Mouse (Mus musculus): Measurements from ENCODE around the gene Kndc1.

The Kndc1 gene

DNA sequence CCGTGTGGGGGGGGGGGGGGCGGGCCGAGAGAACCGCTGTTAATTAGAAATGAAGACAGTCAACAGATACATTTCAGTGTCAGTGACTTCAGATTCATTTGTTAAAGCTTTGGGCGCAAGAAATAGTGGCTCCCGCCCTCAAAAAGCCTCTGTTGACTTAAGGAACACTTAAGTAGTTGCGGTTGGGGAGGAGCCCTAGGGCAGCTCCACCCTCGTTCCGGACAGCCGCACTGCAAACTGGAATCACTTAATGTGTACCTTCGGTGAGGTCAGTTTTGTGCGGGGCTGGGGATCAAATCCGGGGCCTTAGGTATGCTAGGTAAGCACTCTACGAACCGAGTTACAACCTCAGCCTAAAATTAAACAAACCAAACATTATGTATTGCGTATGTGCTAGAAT lies 56.6 kb downstream of the Kndc1 start:
- DNase-seq (ENCODE audit: low read depth), result peak; percentile 85

DNA sequence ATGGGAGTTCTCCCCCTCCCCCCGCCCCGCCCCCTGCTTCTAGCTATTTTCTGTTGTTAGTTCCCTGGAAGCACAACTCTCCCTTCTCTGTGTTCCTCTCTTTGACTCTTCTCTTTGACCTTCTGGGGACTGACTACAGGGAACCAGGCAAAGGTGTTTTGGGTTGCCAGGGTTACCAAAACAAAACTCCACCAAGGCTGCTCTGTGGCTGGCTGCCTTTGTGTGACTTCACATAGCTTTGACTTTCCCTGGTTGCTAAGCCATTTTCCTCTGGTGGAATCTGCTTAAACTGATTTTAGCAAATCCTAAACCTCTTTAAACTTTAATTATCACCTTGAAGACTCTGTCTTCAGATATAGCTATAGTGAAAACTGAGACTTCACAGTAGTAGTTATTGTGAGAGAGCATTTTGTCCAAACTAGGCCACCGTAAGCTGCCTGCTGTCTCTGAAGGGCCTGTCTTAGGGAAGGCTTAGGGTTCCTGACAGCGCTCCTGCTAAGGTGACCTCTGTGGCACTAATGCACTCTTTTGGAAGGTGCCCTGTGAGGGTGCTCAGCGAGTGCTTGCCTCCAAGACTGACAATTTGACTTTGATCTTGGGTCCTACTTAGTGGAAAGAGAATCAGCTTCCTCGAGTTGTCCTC lies 57.6 kb downstream of the Kndc1 start:
- no peak for DNase-seq (ENCODE audit: low read depth)

- DNase-seq (ENCODE audit: low read depth), result no peak
Observed at GRCm38 (mm10) chr7:139955505-139955904, 61.0 kb downstream of the Kndc1 start.

- no peak for DNase-seq (ENCODE audit: low read depth)
Observed at GRCm38 (mm10) chr7:139956658-139957057, 62.2 kb downstream of the Kndc1 start.

GRCm38 (mm10) chr7:139957437-139957836 lies 62.9 kb downstream of the Kndc1 start:
- peak; percentile 59 for DNase-seq (ENCODE audit: low read depth)

GRCm38 (mm10) chr7:139957958-139958357 lies 63.5 kb downstream of the Kndc1 start:
- DNase-seq (ENCODE audit: low read depth), result no peak

- DNase-seq (ENCODE audit: low read depth), result no peak
Observed at GRCm38 (mm10) chr7:139961141-139961540, 66.6 kb downstream of the Kndc1 start.

- DNase-seq (ENCODE audit: low read depth), result no peak
Observed at GRCm38 (mm10) chr7:139963814-139964213, 69.3 kb downstream of the Kndc1 start.

GRCm38 (mm10) chr7:139967175-139967574 lies 72.7 kb downstream of the Kndc1 start:
- DNase-seq (ENCODE audit: low read depth), result no peak

GRCm38 (mm10) chr7:139968428-139968827 lies 73.9 kb downstream of the Kndc1 start:
- no peak for DNase-seq (ENCODE audit: low read depth)

DNA sequence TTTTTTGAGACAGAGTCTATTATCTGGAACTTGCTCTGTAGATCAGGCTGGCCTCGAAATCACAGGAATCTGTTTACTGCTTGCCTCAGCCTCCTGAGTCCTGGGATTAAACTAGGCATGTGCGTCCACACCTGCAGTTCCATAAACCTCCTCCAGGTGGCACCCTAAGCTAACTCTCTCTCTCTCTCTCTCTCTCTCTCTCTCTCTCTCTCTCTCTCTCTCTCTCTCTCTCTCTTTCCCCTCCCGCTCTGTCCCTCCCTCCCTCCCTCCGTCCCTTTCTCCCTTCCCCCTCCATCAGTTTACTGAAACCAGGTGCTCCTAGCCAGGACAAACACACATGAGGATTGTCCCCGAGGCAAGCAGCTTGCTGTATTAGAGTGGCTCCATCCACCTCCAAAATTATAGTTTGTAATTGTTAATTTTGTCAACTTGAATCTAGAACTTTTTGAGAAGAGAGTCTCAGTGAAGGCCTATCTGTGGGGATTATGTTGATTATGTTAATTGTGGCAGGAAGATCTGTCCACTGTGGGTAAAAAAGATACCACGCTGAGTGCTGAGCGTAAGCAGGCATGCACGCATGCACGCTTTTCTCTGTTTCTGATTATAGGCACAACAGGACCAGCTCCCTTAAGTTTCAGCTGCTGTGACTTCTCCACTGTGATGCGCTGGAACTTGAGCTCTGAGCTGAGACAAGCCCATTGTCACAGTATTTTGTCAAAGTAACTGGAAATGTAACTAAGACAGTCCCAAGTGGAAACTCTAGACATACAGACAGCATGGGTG lies 75.0 kb downstream of the Kndc1 start:
- DNase-seq (ENCODE audit: low read depth), result peak; percentile 91

DNA sequence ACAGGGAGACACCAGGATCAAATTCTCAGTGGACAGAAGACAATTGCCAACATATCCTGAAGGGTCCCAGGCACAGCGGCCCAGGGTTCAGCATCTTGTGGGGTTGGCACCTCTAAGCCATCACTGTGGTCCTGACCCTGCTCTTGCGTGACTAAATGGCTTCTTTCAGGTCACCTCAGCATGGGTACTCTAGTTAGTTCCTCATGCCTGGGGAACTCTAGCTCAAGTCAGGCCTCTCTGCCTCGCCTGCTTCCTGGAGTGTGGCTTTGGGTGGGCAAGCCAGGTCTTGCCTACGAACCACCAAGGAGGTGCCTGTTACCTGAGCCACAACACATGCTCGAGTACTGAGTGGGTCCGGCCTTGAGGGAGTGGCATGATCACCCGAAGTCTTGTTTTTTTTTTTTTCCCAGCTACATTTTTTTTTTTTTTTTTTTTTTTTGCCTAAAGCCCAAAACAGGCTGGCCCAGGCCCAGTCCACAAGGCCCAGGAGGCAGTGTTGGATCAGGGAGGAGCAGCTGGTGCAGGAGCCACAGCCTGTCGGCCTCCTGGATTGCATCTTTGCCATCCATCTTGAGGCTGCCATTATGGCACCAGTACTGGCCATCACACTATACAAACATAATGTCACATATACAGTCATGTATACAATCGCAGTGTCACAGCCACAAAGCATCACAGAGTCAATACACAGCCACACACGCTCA lies 75.9 kb downstream of the Kndc1 start:
- DNase-seq (ENCODE audit: low read depth), result peak; percentile 65

GRCm38 (mm10) chr7:139970979-139971378 lies 76.5 kb downstream of the Kndc1 start:
- DNase-seq (ENCODE audit: low read depth), result no peak

- peak; percentile 98 for DNase-seq (ENCODE audit: low read depth)
Observed at GRCm38 (mm10) chr7:139971436-139971835, 76.9 kb downstream of the Kndc1 start.

- peak; percentile 96 for DNase-seq (ENCODE audit: low read depth)
Observed at GRCm38 (mm10) chr7:139972923-139973331, 78.4 kb downstream of the Kndc1 start.

GRCm38 (mm10) chr7:139974307-139974706 lies 79.8 kb downstream of the Kndc1 start:
- peak; percentile 98 for DNase-seq (ENCODE audit: low read depth)

GRCm38 (mm10) chr7:139975471-139975870 lies 81.0 kb downstream of the Kndc1 start:
- DNase-seq (ENCODE audit: low read depth), result peak; percentile 34

GRCm38 (mm10) chr7:139978278-139978892 lies 83.9 kb downstream of the Kndc1 start, which contains the start of gene 6430531B16Rik:
Gene 6430531B16Rik (minus strand): TSS chr7:139978755.
- no peak for DNase-seq (ENCODE audit: low read depth)

- DNase-seq (ENCODE audit: low read depth), result no peak
Observed at GRCm38 (mm10) chr7:139979011-139979719, 84.7 kb downstream of the Kndc1 start.

DNA sequence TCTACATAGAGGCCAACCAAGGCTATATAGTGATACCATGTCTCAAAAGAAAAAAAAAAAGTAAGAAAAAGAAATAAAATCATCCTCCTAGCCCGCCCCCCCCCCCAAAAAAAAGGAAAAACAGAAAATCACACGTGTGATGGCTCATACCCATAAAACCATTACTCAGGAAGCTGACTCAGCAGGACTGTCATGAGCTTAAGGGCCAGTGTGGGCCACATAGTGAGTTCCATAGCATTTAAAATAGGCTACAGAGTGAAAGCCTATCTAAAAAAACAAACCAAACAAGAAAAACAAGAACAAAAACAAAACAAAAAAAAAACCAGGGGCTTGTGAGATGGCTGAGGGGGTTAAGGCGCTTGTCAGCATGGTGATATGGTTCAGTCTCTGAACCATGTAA lies 86.3 kb downstream of the Kndc1 start:
- DNase-seq (ENCODE audit: low read depth), result peak; percentile 82

DNA sequence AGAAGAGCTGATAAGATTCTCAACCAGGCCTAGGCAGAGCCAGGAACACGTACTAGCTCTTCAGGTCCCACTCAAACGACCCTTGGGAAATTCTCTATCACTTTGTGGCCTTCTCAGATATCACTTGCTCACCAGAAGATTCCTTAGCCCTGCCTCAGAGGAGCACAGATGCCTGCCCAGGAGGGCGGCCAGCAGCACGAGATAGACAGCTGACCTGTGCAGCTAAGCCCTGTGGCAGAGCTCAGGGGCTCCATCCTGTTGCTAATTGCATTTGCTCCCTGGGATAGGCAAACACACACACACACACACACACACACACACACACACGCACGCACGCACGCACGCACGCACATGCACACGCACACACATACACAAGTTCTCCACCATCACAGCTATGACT lies 87.6 kb downstream of the Kndc1 start:
- DNase-seq (ENCODE audit: low read depth), result no peak

- peak; percentile 90 for DNase-seq (ENCODE audit: low read depth)
Observed at GRCm38 (mm10) chr7:139984505-139984904, 90.0 kb downstream of the Kndc1 start.
